Mouse (Mus musculus) urinary bladder, postnatal 25 days (tissue): ENCODE measurements around the gene Arrdc1.
A peak's percentile ranks its signal among the peaks of the same experiment; 100 is the strongest.

Source experiments
- DNase-seq: peaks from one replicate; pipeline ENCODE4 v3.0.0; 2022; ENCODE audit warnings: low spot score

The Arrdc1 gene

GRCm38 (mm10) chr2:24923561-24923960 is 11.5 kb downstream of the Arrdc1 start:
- DNase-seq, result no peak

GRCm38 (mm10) chr2:24919839-24920175 is 15.2 kb downstream of the Arrdc1 start:
- no peak for DNase-seq

GRCm38 (mm10) chr2:24918930-24919838 is 15.9 kb downstream of the Arrdc1 start, which contains the start of gene Ehmt1:
TSS of gene Ehmt1 (minus strand) at chr2:24919614.
- DNase-seq, result peak; percentile 94

GRCm38 (mm10) chr2:24914762-24915161 is 20.3 kb downstream of the Arrdc1 start:
- DNase-seq, result no peak

GRCm38 (mm10) chr2:24912589-24912988 is 22.5 kb downstream of the Arrdc1 start:
- DNase-seq, result no peak

- no peak for DNase-seq
Measured at GRCm38 (mm10) chr2:24912189-24912588, 22.9 kb downstream of the Arrdc1 start.

GRCm38 (mm10) chr2:24910481-24910880 is 24.6 kb downstream of the Arrdc1 start:
- no peak for DNase-seq

GRCm38 (mm10) chr2:24905653-24906155 is 29.3 kb downstream of the Arrdc1 start:
- no peak for DNase-seq

- no peak for DNase-seq
Measured at GRCm38 (mm10) chr2:24904823-24905652, 30.0 kb downstream of the Arrdc1 start.

GRCm38 (mm10) chr2:24902999-24903398 is 32.1 kb downstream of the Arrdc1 start:
- DNase-seq, result no peak

- DNase-seq, result no peak
Measured at GRCm38 (mm10) chr2:24901055-24901454, 34.0 kb downstream of the Arrdc1 start.

- DNase-seq, result no peak
Measured at GRCm38 (mm10) chr2:24899292-24899691, 35.8 kb downstream of the Arrdc1 start.

- no peak for DNase-seq
Measured at GRCm38 (mm10) chr2:24896761-24897160, 38.3 kb downstream of the Arrdc1 start.

- DNase-seq, result no peak
Measured at GRCm38 (mm10) chr2:24894211-24894610, 40.8 kb downstream of the Arrdc1 start.

GRCm38 (mm10) chr2:24892318-24892717 is 42.7 kb downstream of the Arrdc1 start:
- DNase-seq, result no peak

GRCm38 (mm10) chr2:24890541-24891447 is 44.3 kb downstream of the Arrdc1 start:
- DNase-seq, result no peak

GRCm38 (mm10) chr2:24888895-24889294 is 46.2 kb downstream of the Arrdc1 start:
- no peak for DNase-seq

GRCm38 (mm10) chr2:24880686-24881085 is 54.4 kb downstream of the Arrdc1 start:
- no peak for DNase-seq
